Mouse (Mus musculus) bone marrow, adult 2 months (tissue): ENCODE results near the gene Slamf1.

Source experiments
- CTCF ChIP-seq: fragments of 200-500 bp; IDR thresholded peaks from 2 replicates; pipeline ENCODE4 v1.5.1; 2011; ENCODE audit warnings: low read length, control low read depth; ENCODE audit not compliant: control insufficient read depth, insufficient read depth
- POLR2A ChIP-seq: fragments of 200-500 bp; IDR thresholded peaks from 2 replicates; pipeline ENCODE4 v1.6.1; 2011; ENCODE audit warnings: low read depth, mild to moderate bottlenecking, control low read depth, low read length, borderline replicate concordance; ENCODE audit not compliant: control insufficient read depth

DNA sequence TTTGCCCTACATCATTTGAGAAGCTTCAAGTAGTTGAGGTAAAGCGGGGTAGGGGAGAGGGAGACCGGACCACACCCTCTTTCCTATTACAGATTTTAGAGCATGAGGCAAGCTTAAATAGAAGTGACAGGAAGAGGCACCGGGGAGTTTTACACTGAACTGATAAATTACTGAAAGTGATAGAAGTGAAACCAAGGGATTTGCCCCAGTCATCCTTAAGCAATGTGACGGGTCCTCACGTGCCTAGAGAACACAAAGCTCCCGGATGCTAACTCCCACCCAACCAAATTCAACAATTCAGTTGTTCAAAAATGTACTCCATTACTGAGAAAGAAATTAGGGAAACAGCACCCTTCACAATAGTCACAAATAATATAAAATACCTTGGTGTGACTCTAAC lies 32.0 kb upstream of the Slamf1 start:
- TF ChIP-seq CTCF (no peak), POLR2A (no peak)
